ENCODE assay signal across 8 mouse cellular contexts in genomic region chr11:73137591-73138501, GRCm38 (mm10). TPM values are rescaled to one million over a fixed set of nuclear protein-coding genes. Genes with fewer than 3 reads are reported as not detected.
DNase-seq lines count a peak whose midpoint lies in the region; ATAC-seq lines count a peak whose summit lies in the region.

Gene Haspin (minus strand): TSS chr11:73138294.

- H3K9me3 ChIP-seq in hindbrain, embryonic 11.5 days (ENCODE audit: control insufficient read depth, low read length) = no peaks in the 10 kb centered on the region

- peak within 1 kb of the TSS; percentile 86 for H3K4me3 ChIP-seq in hindbrain, embryonic 11.5 days (ENCODE audit: low read depth, low read length)

- under 1% methylated on average over 77 of the region's 84 CpGs for WGBS in hindbrain, embryonic 11.5 days

- peak within 1 kb of the TSS; percentile 77 for H3K4me2 ChIP-seq in hindbrain, embryonic 11.5 days (replicated peaks; ENCODE audit: low read depth, low read length)

- ATAC-seq in frontal cortex, adult (ENCODE audit: low TSS enrichment) = peak; percentile 100
- peak; percentile 95 for ATAC-seq in hindbrain, embryonic 11.5 days (ENCODE audit: low FRiP score)

- DNase-seq in MEL-GATA-1-ER (ENCODE audit: extremely low read depth, low read depth) = peak; percentile 76
- DNase-seq in cerebellum, adult 8-10 months = peak; percentile 84
- peak; percentile 96 for DNase-seq in hindbrain, embryonic 11.5 days (ENCODE audit: low spot score)
- peak; percentile 95 for DNase-seq in layer of hippocampus, postnatal 10 days (ENCODE audit: low spot score in 2 of 2)
- peak; percentile 95 for DNase-seq in lung, postnatal 10 days
- peak; percentile 90 for DNase-seq in ovary, postnatal 36 days (ENCODE audit: low spot score)
- DNase-seq in thymus, postnatal 25 days = peak; percentile 93

- no peaks in the 10 kb centered on the region for H3K27me3 ChIP-seq in hindbrain, embryonic 11.5 days (ENCODE audit: control insufficient read depth, insufficient read depth, low read length)

- peaks cover 4% of the 10 kb centered on the region; the same call in 1 of the 2 replicates for H3K36me3 ChIP-seq in hindbrain, embryonic 11.5 days (ENCODE audit: control insufficient read depth, insufficient read depth, low read length)

- H3K4me1 ChIP-seq in hindbrain, embryonic 11.5 days (replicated peaks; ENCODE audit: control insufficient read depth, insufficient read depth, low read length) = no peaks in the 10 kb centered on the region; the same call in 1 of the 2 replicates

- no peak within 1 kb of the TSS for H3K27ac ChIP-seq in hindbrain, embryonic 11.5 days (ENCODE audit: low read depth, low read length)

- H3K9ac ChIP-seq in hindbrain, embryonic 11.5 days (ENCODE audit: low read depth, low read length) = peak within 1 kb of the TSS; percentile 76

RNA-seq across cellular contexts. Expression of gene Haspin, which starts in this region (rescaled TPM):
- polyA plus RNA-seq in hindbrain, embryonic 11.5 days (2014; fragmentation: Nextera tagmentation; extraction: Ambion mirVana) = 13.9 and 14.2 TPM in 2 replicates
- total RNA-seq in layer of hippocampus, postnatal 10 days (2021) = 1 to 10 TPM; 1.2 to 1.7 TPM
